23 mouse cellular contexts compared by ENCODE assay signal in the genomic region with DNA sequence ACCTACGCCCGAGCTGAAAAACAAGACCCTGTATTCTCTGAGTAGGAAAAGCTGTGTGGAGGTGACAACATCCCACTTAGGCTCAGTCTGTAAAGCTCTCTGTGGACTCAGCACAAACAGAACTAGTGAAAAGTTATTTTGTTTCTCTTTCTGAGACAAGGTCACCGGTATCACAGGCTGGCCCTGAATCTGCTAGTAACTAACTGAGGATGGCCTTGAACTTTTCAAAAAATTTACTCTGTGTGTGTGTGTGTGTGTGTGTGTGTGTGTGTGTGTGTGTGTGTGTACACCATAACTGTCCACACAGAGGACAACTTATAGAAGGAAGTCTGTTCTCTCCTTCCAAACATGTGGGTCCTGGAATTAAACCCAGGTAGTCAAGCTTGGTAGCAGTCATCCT. TPM values are rescaled to one million over a fixed set of nuclear protein-coding genes. Genes with fewer than 3 reads are reported as not detected.
A peak's percentile ranks its signal among the peaks of the same experiment; 100 is the strongest.
DNase-seq lines count a peak whose midpoint lies in the region; ATAC-seq lines count a peak whose summit lies in the region.
"Had no signal": no experiment of that assay in that cellular context is flagged by ENCODE, and none has a peak within 500 bp of the region (broad histone marks: within the 10 kb centered on the region; RNA-seq: fewer than 3 reads in every experiment).

No protein-coding gene starts in this region.

- no peaks in the 10 kb centered on the region for H3K4me1 ChIP-seq in kidney, embryonic 15.5 days
- H3K4me1 ChIP-seq: forebrain, embryonic 10.5 days; forebrain, embryonic 13.5 days; hindbrain, embryonic 13.5 days; intestine, embryonic 15.5 days had no signal

- no peaks in the 10 kb centered on the region for H3K27me3 ChIP-seq in kidney, embryonic 15.5 days
- H3K27me3 ChIP-seq: forebrain, embryonic 13.5 days; heart, embryonic 12.5 days; heart, embryonic 15.5 days; hindbrain, embryonic 13.5 days; intestine, embryonic 15.5 days had no signal

- no peaks in the 10 kb centered on the region for H3K9me3 ChIP-seq in kidney, embryonic 15.5 days (replicated peaks)
- H3K9me3 ChIP-seq: forebrain, embryonic 10.5 days; forebrain, embryonic 13.5 days; heart, embryonic 12.5 days; heart, embryonic 15.5 days; hindbrain, embryonic 10.5 days; hindbrain, embryonic 13.5 days; intestine, embryonic 15.5 days had no signal

- 91% methylated on average over 3 of the region's 3 CpGs for WGBS in kidney, embryonic 15.5 days

- peak; percentile 56 for DNase-seq in adrenal gland, postnatal 10 days
- no peak for DNase-seq in adrenal gland, postnatal 4 days (ENCODE audit: low spot score in 2 of 2)
- DNase-seq in kidney, postnatal 10 days, result no peak
- DNase-seq in testis, postnatal 14 days (ENCODE audit: low spot score), result peak; percentile 51
- DNase-seq in testis, postnatal 10 days (ENCODE audit: low spot score), result no peak
- DNase-seq: cerebellum, adult 18-20 months; cerebellum, adult 9-10 months; cerebellum, postnatal 14 days; gastrocnemius, postnatal 10 days; gastrocnemius, postnatal 36 days; heart, postnatal 10 days; heart, postnatal 36 days had no signal

- H3K9ac ChIP-seq in kidney, embryonic 15.5 days, result 0 out of 2 replicates have a peak overlapping the region, but pooled peaks have one; percentile 2
- H3K9ac ChIP-seq: forebrain, embryonic 13.5 days; heart, embryonic 12.5 days; heart, embryonic 15.5 days; hindbrain, embryonic 13.5 days; intestine, embryonic 15.5 days had no signal

- peaks cover 64% of the 10 kb centered on the region for H3K36me3 ChIP-seq in kidney, embryonic 15.5 days
- H3K36me3 ChIP-seq: intestine, embryonic 15.5 days had no signal

- H3K4me2 ChIP-seq in kidney, embryonic 15.5 days, result no peak overlapping the region
- H3K4me2 ChIP-seq: forebrain, embryonic 13.5 days; heart, embryonic 12.5 days; heart, embryonic 15.5 days; hindbrain, embryonic 13.5 days; intestine, embryonic 15.5 days had no signal

- no peak overlapping the region for H3K4me3 ChIP-seq in kidney, embryonic 15.5 days (replicated peaks)
- H3K4me3 ChIP-seq: forebrain, embryonic 10.5 days; forebrain, embryonic 13.5 days; heart, embryonic 12.5 days; heart, embryonic 15.5 days; hindbrain, embryonic 10.5 days; hindbrain, embryonic 13.5 days; intestine, embryonic 15.5 days had no signal

- no peak for ATAC-seq in kidney, embryonic 15.5 days (replicated peaks; ENCODE audit: low FRiP score)
- ATAC-seq: CD4-positive, CD25-positive, alpha-beta regulatory T cell, adult 4 months; forebrain, embryonic 13.5 days; forebrain, embryonic 16.5 days; hindbrain, embryonic 16.5 days; intestine, embryonic 15.5 days had no signal

- H3K27ac ChIP-seq in kidney, embryonic 15.5 days, result no peak overlapping the region
- H3K27ac ChIP-seq: forebrain, embryonic 10.5 days; forebrain, embryonic 13.5 days; heart, embryonic 15.5 days; hindbrain, embryonic 10.5 days; hindbrain, embryonic 13.5 days; intestine, embryonic 15.5 days had no signal

RNA-seq across cellular contexts. Expression of gene Lime1, which starts 14.2 kb away (rescaled TPM):
- 10 to 100 TPM in 1 of 2 experiments, 1 to 10 TPM in 1; 8.8 to 19.2 TPM for total RNA-seq in adrenal gland, postnatal 10 days (2021)
- 10 to 100 TPM; 21.8 to 28.4 TPM for total RNA-seq in adrenal gland, postnatal 4 days (2021)
- 22.6 and 26.7 TPM in 2 replicates for polyA plus RNA-seq in kidney, embryonic 15.5 days (2015; fragmentation: Nextera tagmentation; extraction: Ambion mirVana)

RNA-seq across cellular contexts. Expression of gene Arfrp1, which starts 28.9 kb away (rescaled TPM):
- 10 to 100 TPM; 37.9 to 48.2 TPM for total RNA-seq in adrenal gland, postnatal 10 days (2021)
- total RNA-seq in adrenal gland, postnatal 4 days (2021), result 10 to 100 TPM; 43.6 to 48.9 TPM
- 69.4 and 71.8 TPM in 2 replicates for polyA plus RNA-seq in kidney, embryonic 15.5 days (2015; fragmentation: Nextera tagmentation; extraction: Ambion mirVana)

RNA-seq across cellular contexts. Expression of gene Zgpat, which starts 29.4 kb away (rescaled TPM):
- 10 to 100 TPM; 26.1 to 37.0 TPM for total RNA-seq in adrenal gland, postnatal 10 days (2021)
- 10 to 100 TPM; 37.0 to 42.4 TPM for total RNA-seq in adrenal gland, postnatal 4 days (2021)
- polyA plus RNA-seq in kidney, embryonic 15.5 days (2015; fragmentation: Nextera tagmentation; extraction: Ambion mirVana), result 41.7 and 43.7 TPM in 2 replicates

Comparison
In these comparisons a context has a peak if more than half of its experiments do, and no peak if none do; other contexts are left out.
1. DNase-seq: peak in adrenal gland, postnatal 10 days (single experiment) and testis, postnatal 14 days (single experiment); none in adrenal gland, postnatal 4 days (0 of 2), kidney, postnatal 10 days (single experiment) and testis, postnatal 10 days (single experiment).